Mouse (Mus musculus): ENCODE measurements around the gene Ptx3.

DNA sequence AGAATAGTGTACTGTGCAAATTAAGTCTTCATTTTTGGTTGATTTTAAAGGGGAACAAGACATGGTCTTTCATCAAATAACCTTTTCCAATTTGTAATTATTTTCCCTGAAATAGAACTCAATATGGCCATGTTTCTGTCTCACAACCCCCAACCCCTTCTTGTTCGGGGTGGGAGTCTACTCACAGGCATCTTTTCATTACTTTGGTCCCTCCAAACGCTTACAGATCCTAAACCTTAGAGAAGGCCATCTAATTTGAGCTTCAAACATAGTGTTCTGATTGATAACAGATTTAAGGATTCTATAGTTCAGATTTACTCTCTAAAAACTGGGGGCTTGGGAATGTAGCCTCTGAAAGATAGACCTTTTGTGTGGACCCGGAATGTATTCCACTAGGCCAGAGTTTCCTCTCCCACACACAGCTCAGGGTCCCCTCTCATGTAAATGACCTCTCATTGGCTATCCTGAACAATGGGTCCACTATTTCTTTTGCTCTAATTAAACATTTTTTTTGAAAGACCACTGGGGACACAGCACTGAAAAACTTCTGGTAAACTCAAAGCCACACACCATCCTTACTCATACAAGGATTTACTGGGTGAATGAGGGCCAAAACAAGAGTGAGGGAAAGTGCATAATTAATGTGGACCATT, 25.7 kb upstream of the Ptx3 start:
- TF ChIP-seq CTCF (IDR thresholded peaks at IDR 0.05; ENCODE audit: insufficient read depth, low read length) = no peak
- no peak for TF ChIP-seq POLR2A (IDR thresholded peaks at IDR 0.05; ENCODE audit: borderline replicate concordance, extremely low read depth, low read depth, low read length)
